Mouse (Mus musculus): Measurements from ENCODE around the gene Crtam.

The Crtam gene

DNA sequence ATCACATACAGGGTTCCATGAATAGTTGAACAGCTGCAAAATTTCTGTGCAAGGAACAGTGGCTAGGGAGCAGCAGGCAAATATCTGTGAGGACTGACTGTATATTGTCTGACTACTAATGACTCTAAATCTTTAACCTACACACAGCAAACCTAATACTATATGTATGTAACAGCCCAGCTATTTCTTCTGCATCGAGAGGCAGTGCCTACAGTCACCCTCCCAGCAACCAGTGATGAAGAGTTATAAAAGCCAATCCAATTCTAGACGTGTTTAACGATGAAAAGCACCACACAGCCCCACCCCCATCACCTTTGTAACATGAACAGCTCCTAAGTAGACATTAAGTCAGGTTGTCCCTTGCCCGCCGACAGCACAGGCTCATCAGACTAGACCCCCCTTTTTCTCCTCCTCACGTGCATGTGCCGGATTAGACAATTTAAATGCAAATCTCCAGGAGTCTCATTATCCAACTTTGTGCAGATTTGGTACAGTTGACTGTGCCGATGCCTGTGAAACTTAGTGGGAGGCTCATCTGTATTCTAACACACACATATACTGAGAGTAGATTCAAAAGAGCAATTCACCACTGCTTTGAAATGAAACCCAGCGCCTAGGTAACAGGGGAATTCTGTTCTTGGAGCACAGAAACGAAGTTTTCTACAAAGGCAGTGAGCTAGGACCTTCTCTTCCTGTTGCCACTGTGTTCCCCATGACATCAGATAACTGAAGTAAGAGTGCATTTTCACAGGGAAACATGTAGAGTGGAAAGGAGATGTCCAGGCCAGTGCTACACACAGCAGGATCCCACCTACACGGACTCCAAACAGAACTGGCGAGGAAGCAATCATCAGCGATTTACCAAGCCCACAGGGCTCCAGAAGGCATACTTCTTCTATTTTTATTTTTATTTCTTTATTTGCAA, 7.3 kb upstream of the Crtam start:
- ATAC-seq (ENCODE audit: low TSS enrichment), result peak; percentile 78

- no peak for ATAC-seq (ENCODE audit: low TSS enrichment)
These were observed 3.4 kb upstream of the Crtam start for GRCm38 (mm10) chr9:41007785-41008184.

- ATAC-seq (ENCODE audit: low TSS enrichment), result no peak
These were observed 7.2 kb downstream of the Crtam start for GRCm38 (mm10) chr9:40997116-40997779.

DNA sequence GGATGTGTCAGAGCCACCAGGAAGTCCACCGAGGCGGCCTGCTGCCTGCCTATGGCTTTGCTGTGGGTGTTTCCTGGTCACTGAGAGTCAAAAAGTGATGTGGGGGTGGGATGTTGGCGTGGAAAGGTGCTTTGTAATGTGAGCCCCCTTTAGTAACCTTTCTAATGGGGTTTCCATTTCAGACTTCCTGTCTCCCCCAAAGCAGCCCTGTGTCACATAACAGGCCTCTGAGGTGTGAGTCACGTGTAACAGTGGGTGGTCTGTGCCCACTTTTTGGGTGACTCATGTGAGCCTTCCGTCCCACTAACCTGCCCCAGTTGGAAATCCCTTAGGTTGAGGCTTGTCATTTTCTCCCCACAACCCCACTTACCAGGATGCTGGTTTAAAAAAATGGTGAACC, 10.4 kb downstream of the Crtam start:
- ATAC-seq (ENCODE audit: low TSS enrichment), result no peak

- no peak for ATAC-seq (ENCODE audit: low TSS enrichment)
These were observed 12.9 kb downstream of the Crtam start for GRCm38 (mm10) chr9:40991511-40991910.

GRCm38 (mm10) chr9:40989940-40990588, 14.4 kb downstream of the Crtam start:
- peak; percentile 67; the same call in 1 of the 2 replicates for ATAC-seq (ENCODE audit: low TSS enrichment)

DNA sequence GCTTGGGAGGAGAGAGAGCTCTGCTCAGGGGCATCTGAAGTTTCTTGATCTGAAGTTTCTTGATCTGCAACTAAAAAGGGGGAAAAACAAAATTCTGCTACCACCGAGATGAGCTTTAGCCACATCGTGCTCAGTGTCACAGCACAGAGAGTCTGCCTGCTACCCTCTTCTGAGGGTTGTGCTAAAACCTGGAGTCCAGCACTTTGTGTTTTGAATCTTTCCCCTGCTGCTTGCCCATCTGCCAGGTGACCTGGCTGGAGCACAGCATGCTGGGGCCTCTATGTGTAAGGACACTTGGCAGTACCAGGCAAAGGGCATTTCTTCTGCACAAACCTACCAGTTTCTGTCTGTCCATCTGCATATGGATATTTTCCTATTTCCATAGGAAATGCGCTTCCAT, 20.1 kb downstream of the Crtam start:
- ATAC-seq (ENCODE audit: low TSS enrichment), result no peak

DNA sequence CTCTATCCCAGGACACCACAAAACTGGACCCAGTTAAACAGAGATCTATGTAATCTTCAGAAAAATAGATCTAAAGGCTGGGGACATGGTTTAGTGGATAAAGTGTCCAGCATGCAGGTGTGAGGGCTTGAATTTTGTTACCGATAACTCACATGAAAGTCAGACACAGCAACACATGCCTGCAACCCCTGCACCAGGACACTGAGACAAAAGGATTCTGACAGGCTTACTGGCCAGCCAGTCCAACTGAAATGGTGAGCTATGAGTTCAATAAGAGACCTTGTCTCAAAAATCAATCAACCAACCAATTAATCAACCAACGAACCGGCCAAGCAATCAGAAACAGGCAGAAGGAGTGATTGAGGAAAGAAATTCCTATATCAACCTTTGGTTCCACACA, 20.7 kb downstream of the Crtam start:
- ATAC-seq (ENCODE audit: low TSS enrichment), result no peak

DNA sequence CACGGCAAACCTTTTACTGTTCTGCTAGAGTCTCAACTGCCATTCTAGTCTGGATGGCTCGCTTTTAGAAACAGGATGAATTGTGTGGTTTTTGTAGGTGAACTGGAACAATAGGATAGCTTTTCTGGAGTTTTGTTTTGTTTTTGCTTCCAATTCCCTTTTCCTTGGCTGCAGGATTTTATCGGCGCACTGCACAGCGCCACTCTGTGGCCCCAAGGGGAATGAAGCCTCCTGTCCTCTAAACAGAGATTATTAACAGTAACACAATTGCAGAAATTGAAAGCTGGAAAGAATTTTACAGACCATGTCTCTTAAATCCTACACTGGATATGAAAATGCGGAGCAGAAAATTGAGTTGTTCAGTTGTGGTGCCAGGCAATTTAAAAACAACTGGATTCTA, 21.9 kb downstream of the Crtam start:
- ATAC-seq (ENCODE audit: low TSS enrichment), result peak; percentile 67; the same call in 1 of the 2 replicates

- peak; percentile 69 for ATAC-seq (ENCODE audit: low TSS enrichment)
These were observed 30.2 kb downstream of the Crtam start for GRCm38 (mm10) chr9:40974042-40974801.

DNA sequence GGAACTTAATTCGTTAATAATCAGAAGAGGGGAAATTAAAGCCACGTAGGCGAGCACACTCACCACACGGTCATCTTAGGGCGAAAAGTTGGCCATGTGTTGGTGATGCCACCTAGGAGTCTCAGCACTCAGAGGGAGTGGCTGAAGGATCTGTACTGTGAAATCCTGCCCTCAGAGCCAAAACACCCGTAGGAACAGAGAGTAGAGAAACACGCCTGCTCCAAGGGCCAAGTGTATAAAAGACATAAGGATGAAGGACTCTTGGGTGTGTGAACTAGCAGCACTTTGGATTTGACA, 40.1 kb downstream of the Crtam start:
- 0 out of 2 replicates have a peak, but pooled peaks have one; percentile 47 for ATAC-seq (ENCODE audit: low TSS enrichment)

GRCm38 (mm10) chr9:40963586-40964417, 40.6 kb downstream of the Crtam start, which contains the start of gene Jhy:
Gene Jhy, minus strand, starts transcription at chr9:40964118.
- peak; percentile 44; the same call in 1 of the 2 replicates for ATAC-seq (ENCODE audit: low TSS enrichment)

- ATAC-seq (ENCODE audit: low TSS enrichment), result no peak
These were observed 43.0 kb downstream of the Crtam start for GRCm38 (mm10) chr9:40961401-40961800.

- ATAC-seq (ENCODE audit: low TSS enrichment), result no peak
These were observed 55.3 kb downstream of the Crtam start for GRCm38 (mm10) chr9:40949039-40949615.

- ATAC-seq (ENCODE audit: low TSS enrichment), result no peak
These were observed 56.0 kb downstream of the Crtam start for GRCm38 (mm10) chr9:40948473-40948872.

GRCm38 (mm10) chr9:40947131-40947530, 57.3 kb downstream of the Crtam start:
- no peak for ATAC-seq (ENCODE audit: low TSS enrichment)

- no peak for ATAC-seq (ENCODE audit: low TSS enrichment)
These were observed 67.0 kb downstream of the Crtam start for GRCm38 (mm10) chr9:40937425-40937824.

DNA sequence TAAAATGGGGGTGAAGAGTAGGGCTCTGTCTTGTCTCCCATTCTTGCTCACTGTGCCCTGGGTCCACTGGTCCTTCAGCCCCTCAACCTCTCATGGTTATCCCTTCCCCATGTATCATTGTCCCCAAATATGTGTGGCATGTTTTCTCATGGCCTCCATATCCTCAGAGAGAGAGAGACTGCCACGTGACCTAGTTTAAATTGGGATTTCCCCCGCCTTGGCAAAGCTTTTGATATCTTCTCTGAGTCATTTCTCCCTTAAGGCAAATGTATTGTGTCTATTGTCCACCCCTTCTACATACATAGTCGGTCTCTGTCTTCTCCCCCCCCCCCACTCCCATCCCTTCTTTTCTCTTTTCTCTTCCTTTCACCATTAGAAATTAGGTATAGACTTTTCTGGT, 71.1 kb downstream of the Crtam start:
- ATAC-seq (ENCODE audit: low TSS enrichment), result no peak

DNA sequence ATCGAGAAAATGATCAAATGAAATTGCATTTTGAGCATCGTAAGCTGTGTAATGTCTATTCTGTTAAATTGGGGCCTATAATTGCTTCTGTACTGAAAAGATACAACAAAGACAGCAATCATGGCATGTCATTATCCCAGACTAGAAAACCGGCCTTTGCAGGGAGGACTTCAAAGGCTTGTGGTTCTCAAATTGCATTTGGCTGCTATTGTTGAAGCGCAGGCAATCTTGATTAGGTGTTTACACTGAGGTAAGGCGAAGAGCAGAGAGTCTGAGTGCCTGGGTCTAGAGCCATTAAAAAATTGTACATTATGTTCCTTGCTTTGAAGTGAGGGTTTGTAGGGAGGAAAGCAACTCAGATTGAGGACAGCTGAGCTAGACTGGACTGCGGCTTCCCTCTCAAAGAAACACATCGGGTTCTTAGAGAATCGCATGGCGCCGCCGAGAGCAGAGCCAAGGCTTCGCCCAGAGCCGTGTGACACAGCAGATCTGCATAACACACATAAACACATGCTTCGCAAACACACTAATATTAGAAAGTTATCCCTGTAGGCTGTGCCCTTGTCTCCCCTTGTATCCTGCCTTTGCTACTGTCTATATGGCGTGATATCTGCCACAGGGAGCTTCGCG, 77.0 kb downstream of the Crtam start:
- no peak for ATAC-seq (ENCODE audit: low TSS enrichment)
